Mouse (Mus musculus): ENCODE data around the gene Cd82. TPM values are rescaled to one million over a fixed set of nuclear protein-coding genes. Genes with fewer than 3 reads are reported as not detected.
A peak's percentile ranks its signal among the peaks of the same experiment; 100 is the strongest.

The Cd82 gene
- total and polyA plus RNA-seq, 3 experiments, result 177 to 294 (median 215) TPM

GRCm38 (mm10) chr2:93438335-93438734 is 24.6 kb downstream of the Cd82 start:
- Histone ChIP-seq H3K4me2 (ENCODE audit: insufficient read depth, low read depth, poor library complexity, severe bottlenecking) (no peak overlapping the region), H3K9me3 (replicated peaks; ENCODE audit: low read length) (no peaks in the 10 kb centered on the region), H3K79me2 (replicated peaks; ENCODE audit: control insufficient read depth, extremely low read depth, insufficient read depth, poor library complexity, severe bottlenecking) (peaks cover 30% of the 10 kb centered on the region), H3K4me1 (ENCODE audit: control insufficient read depth in 1 of 2, insufficient read depth in 2 of 2) (peaks cover 31 to 84% of the 10 kb centered on the region in 2 experiments), H3K27me3 (replicated peaks) (no peaks in the 10 kb centered on the region), H3K4me3 (replicated peaks in 1 of 3; ENCODE audit: low read depth in 2 of 3, low read length in 2 of 3, poor library complexity in 1 of 3) (no peak overlapping the region), H3K36me3 (replicated peaks in 1 of 2; ENCODE audit: control insufficient read depth in 1 of 2, insufficient read depth in 1 of 2, low read length in 1 of 2) (peaks cover 74 to 98% of the 10 kb centered on the region in 2 experiments), H3K27ac (ENCODE audit: insufficient read depth, low read depth) (no peak overlapping the region), H3K9ac (ENCODE audit: insufficient read depth, low read depth) (no peak overlapping the region)
- no peak for DNase-seq (ENCODE audit: extremely low read depth)
- dilution Hi-C loops (cut with MboI; ENCODE audit: extremely low pct_ligation_motif_present, extremely low pct_unique_long_range_greater_than_20kb, low sequenced_read_pairs) (no loop called here), in situ Hi-C loops (cut with MboI; ENCODE audit: low pct_ligation_motif_present, low pct_unique_long_range_greater_than_20kb, low sequenced_read_pairs) (no loop called here)
- TF ChIP-seq PAX5 (IDR thresholded peaks at IDR 0.05; ENCODE audit: low read length), result no peak
- no peak for TF ChIP-seq CHD1 (IDR thresholded peaks at IDR 0.05; ENCODE audit: low read depth, low read length)
- TF ChIP-seq RCOR1 (conservative IDR thresholded peaks at IDR 0.05; ENCODE audit: low read depth, low read length), result no peak
- TF ChIP-seq POLR2A (IDR thresholded peaks at IDR 0.05; ENCODE audit: low read depth, low read length), result no peak
- no peak for TF ChIP-seq NRF1 (IDR thresholded peaks at IDR 0.05; ENCODE audit: low read depth, low read length)
- TF ChIP-seq ZNF384 (IDR thresholded peaks at IDR 0.05; ENCODE audit: low read depth, low read length), result no peak
- TF ChIP-seq MAZ (IDR thresholded peaks at IDR 0.05; ENCODE audit: low read depth, low read length), result no peak
- TF ChIP-seq SIN3A (IDR thresholded peaks at IDR 0.05; ENCODE audit: low read length), result no peak
- TF ChIP-seq MEF2A (IDR thresholded peaks at IDR 0.05; ENCODE audit: borderline replicate concordance, low read depth, low read length), result no peak
- TF ChIP-seq KAT2A (IDR thresholded peaks at IDR 0.05; ENCODE audit: insufficient replicate concordance, low read length), result no peak
- no peak for TF ChIP-seq ZKSCAN1 (IDR thresholded peaks at IDR 0.05; ENCODE audit: borderline replicate concordance, low read depth, low read length)
- TF ChIP-seq SMC3 (IDR thresholded peaks at IDR 0.05; ENCODE audit: low read depth, low read length), result no peak
- no peak for TF ChIP-seq JUN (IDR thresholded peaks at IDR 0.05; ENCODE audit: insufficient read depth, low read depth, low read length)
- TF ChIP-seq RAD21 (IDR thresholded peaks at IDR 0.05; ENCODE audit: low read depth, low read length), result no peak
- no peak for TF ChIP-seq BHLHE40 (IDR thresholded peaks at IDR 0.05; ENCODE audit: low read depth, low read length)
- TF ChIP-seq TCF12 (IDR thresholded peaks at IDR 0.05; ENCODE audit: low read depth, low read length), result no peak
- no peak for TF ChIP-seq POLR2AphosphoS2 (IDR thresholded peaks at IDR 0.05; ENCODE audit: low read depth, low read length)

- Histone ChIP-seq H3K79me2 (replicated peaks; ENCODE audit: control insufficient read depth, extremely low read depth, insufficient read depth, poor library complexity, severe bottlenecking) (peaks cover 22% of the 10 kb centered on the region), H3K4me1 (ENCODE audit: control insufficient read depth in 1 of 2, insufficient read depth in 2 of 2) (peaks cover 36 to 91% of the 10 kb centered on the region in 2 experiments), H3K9me3 (replicated peaks; ENCODE audit: low read length) (no peaks in the 10 kb centered on the region), H3K27me3 (replicated peaks) (no peaks in the 10 kb centered on the region), H3K27ac (ENCODE audit: insufficient read depth, low read depth) (no peak overlapping the region), H3K4me2 (ENCODE audit: insufficient read depth, low read depth, poor library complexity, severe bottlenecking) (no peak overlapping the region), H3K9ac (ENCODE audit: insufficient read depth, low read depth) (no peak overlapping the region), H3K4me3 (replicated peaks in 1 of 3; ENCODE audit: low read depth in 2 of 3, low read length in 2 of 3, poor library complexity in 1 of 3) (no peak overlapping the region), H3K36me3 (replicated peaks in 1 of 2; ENCODE audit: control insufficient read depth in 1 of 2, insufficient read depth in 1 of 2, low read length in 1 of 2) (peaks cover 77 to 98% of the 10 kb centered on the region in 2 experiments)
- DNase-seq (ENCODE audit: extremely low read depth), result no peak
- TF ChIP-seq CTCF (conservative IDR thresholded peaks at IDR 0.05 in 1 of 2, IDR thresholded peaks at IDR 0.05 in 1 of 2; ENCODE audit: low read depth in 2 of 2, low read length in 2 of 2), result no peak
- no peak for TF ChIP-seq UBTF (IDR thresholded peaks at IDR 0.05; ENCODE audit: low read depth, low read length)
- no peak for TF ChIP-seq TBP (conservative IDR thresholded peaks at IDR 0.05; ENCODE audit: low read depth, low read length)
- no peak for TF ChIP-seq ZC3H11A (IDR thresholded peaks at IDR 0.05; ENCODE audit: low read depth, low read length)
- TF ChIP-seq NRF1 (IDR thresholded peaks at IDR 0.05; ENCODE audit: low read depth, low read length), result peak; percentile 34; the same call in 1 of the 2 replicates
- TF ChIP-seq USF1 (IDR thresholded peaks at IDR 0.05; ENCODE audit: low read depth, low read length), result no peak
- no peak for TF ChIP-seq ZKSCAN1 (IDR thresholded peaks at IDR 0.05; ENCODE audit: borderline replicate concordance, low read depth, low read length)
- TF ChIP-seq GABPA (IDR thresholded peaks at IDR 0.05; ENCODE audit: insufficient replicate concordance, low read depth, low read length), result no peak
- in situ Hi-C loops (cut with MboI; ENCODE audit: low pct_ligation_motif_present, low pct_unique_long_range_greater_than_20kb, low sequenced_read_pairs), result no loop called here
- dilution Hi-C loops (cut with MboI; ENCODE audit: extremely low pct_ligation_motif_present, extremely low pct_unique_long_range_greater_than_20kb, low sequenced_read_pairs), result no loop called here
Measured at GRCm38 (mm10) chr2:93435577-93435976, 27.4 kb downstream of the Cd82 start.
